Mouse (Mus musculus) MEL-GATA-1-ER (cell line): ENCODE measurements around the gene Llcfc1.
A peak's percentile ranks its signal among the peaks of the same experiment; 100 is the strongest.

Experiments used
- DNase-seq: peaks from one replicate; pipeline ENCODE4 v3.0.0-alpha.2; 2012; ENCODE audit warnings: low read depth; ENCODE audit errors: extremely low read depth

Gene Llcfc1

GRCm38 (mm10) chr6:41684131-41684530 is at the start of gene Llcfc1:
Gene Llcfc1, plus strand, starts transcription at chr6:41684431.
- DNase-seq = no peak

DNA sequence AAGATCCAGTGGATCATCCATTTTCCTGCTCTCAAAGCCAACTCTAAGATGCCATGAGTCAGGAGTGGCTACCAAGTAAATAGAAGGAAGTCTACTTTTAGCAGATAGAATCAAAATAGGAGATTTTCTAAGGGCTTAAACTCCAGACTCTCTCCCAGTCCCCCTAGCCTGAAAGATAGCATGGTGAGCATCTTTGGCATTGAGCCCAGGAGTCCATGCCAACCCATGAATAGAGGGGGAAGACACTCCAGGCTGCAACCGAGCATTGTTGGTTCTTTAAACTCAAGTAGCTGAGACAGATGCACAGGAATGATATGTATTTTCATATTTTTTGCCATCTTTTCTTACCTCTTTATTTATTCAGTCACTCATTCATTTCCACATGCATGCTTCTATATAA is 49.0 kb upstream of the Llcfc1 start:
- DNase-seq = no peak

DNA sequence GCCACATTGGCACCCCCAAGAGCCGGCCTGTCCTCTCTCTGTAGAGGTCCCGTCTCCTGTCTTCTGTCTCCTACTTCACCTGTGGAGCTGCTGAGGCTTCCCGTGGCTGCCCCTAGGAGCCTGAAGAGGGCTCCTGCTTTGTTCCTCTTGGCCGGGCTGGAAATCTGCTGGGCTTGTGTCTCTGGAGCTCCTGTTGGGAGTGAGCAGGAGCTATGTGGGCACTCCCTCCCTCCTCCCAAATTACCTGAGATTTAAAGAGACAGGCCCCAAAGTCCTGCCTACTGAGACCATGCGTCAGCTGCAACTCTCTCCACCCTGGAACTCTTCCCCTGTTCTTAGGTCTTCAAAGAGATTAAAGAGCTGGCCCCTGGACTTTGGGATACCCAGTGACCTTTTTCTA is 48.1 kb upstream of the Llcfc1 start, which contains the start of gene Trpv6:
Trpv6 (minus strand) TSS at position 228 of the 400 bp plus-strand sequence.
- no peak for DNase-seq

DNA sequence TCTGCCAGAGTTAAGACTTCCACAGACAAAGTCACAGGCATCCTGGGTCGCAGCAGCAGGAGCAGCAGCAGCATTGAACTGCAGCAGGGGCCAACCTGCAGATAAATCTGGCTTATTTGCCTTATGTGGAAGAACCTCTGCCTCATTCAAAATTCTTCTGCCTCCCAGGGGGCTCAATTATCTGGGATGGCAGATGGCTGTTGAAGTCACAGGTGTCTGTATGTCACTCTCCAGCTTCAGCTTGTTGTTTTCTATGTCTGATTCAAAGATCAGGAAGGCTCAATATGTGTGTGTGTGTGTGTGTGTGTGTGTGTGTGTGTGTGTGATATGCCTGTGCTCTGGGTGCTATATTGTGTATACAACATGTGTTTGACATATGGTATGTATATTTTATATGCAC is 46.8 kb upstream of the Llcfc1 start:
- no peak for DNase-seq

DNA sequence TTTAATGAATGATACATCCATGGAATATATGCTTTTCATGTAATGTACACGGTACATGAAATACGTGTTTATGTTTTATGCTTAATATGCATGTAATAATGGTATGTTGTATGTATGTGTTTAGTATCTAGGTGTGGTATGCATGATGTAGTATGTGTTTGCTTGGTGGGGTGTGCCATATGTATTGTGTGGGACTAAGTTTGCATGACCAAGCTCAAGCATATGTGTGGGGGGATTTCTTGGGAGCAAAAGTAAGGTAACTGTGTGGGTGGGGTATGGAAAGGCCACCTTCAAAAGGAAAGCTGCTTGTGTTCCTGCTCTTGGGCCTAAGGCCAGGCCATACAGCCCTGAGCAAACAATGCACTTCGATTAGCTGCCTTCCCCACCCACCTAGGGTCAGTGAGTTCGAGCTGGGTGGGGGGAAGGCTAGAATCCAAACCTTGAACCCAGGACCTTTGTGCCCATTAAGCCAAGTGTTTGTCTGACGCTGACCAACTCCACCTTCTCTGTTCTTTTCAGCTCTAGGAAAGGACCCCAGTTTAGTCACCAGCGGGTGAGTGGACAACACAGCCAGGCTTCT is 46.2 kb upstream of the Llcfc1 start:
- DNase-seq = no peak

DNA sequence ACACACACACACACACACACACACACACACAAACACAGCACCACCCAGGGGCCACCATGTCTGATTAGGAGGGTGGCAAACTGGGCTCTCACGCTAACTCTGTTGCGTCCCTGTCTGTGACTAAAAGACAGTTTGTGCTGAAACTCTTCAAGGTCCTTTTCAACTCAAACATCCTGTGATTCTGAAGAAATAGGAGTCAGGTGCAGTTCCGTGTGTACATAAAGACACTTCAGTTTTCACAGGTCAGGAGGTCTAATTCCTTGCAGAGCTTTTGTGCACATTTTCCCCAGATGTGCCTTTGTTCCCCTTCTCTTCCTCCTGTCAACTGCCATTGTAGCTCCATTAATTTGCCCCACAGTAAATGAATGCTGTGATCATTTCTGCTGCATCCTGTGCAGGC is 43.8 kb upstream of the Llcfc1 start:
- no peak for DNase-seq

GRCm38 (mm10) chr6:41641173-41641866 is 42.9 kb upstream of the Llcfc1 start:
- DNase-seq = no peak

- no peak for DNase-seq
These were observed 41.5 kb upstream of the Llcfc1 start for GRCm38 (mm10) chr6:41642765-41643164.

DNA sequence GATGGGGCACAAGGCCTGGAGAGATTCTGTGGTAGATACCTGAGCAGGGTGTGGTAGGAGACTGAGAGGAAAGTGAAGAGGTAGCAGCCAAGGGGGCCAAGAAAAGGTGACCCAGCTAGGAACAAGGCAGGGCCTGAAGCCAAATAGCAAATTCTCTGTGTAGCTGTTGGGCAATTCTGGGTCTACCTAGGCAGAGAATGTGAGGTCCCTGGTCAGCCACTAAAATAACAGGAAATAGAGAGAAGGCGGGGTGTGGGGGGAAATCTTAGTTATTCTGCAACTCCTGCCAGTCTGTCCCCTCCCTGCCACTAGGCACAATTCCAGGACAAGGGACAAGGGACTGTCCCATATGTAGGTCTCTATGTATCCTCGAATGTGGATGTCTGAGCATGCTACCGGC is 41.0 kb upstream of the Llcfc1 start:
- DNase-seq = no peak

DNA sequence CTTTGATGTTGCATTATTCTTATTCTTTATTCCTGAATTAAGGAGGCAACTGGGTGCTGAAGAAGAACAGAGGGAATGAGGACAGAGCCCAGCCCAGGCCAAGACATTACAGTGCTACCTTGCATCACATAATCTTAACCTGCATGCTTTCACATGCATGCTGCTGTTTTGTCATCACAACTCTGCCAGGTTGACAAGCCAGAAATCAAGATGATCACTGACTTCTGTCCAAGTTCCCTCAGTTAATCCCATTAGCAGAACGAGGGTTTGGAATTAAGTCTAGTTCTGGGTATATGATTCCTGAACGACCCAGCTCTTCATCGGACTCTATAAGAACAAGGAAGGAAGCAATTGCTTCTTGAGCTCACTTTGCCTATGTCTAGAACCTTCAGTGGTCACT is 38.0 kb upstream of the Llcfc1 start:
- no peak for DNase-seq

DNA sequence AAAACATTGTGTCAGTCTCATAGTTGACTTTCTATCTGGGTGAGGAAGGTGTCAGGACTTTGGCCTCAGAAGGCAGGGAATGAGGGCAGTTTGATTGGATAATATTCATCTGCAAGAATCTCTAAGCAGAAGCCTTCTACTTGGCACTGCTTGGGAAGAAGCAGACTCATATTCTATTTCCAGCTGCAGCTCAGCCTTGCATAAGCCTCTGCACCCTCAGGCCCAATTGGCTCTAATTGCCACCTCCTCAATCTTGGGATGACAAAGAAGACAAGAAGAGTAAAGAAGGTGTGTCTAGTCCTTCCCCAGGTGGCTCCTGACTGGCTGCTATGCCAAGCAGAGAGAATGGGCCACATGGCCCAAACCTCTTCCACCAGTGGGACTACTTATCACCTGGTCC is 37.6 kb upstream of the Llcfc1 start:
- DNase-seq = no peak

- DNase-seq = peak; percentile 73
These were observed 31.1 kb upstream of the Llcfc1 start for GRCm38 (mm10) chr6:41653173-41653572.

DNA sequence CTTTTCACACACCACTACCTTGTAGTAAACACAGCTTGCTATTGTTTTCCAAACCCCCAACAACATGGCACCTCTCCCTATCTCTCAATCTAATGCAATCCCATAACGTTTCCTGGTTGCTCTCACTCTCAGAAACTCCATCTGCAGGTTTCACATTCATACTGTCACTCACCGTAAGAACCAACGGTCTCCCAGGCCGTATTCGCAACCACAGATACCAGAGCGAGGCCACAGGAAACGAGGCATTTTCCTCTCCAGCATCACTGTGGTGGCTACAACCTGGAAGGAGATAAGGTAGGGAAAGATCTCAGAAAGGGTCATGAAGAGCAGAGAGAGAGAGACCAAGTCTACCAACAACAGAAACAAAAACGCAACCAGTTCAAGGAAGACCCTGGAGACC is 29.6 kb upstream of the Llcfc1 start:
- no peak for DNase-seq

DNA sequence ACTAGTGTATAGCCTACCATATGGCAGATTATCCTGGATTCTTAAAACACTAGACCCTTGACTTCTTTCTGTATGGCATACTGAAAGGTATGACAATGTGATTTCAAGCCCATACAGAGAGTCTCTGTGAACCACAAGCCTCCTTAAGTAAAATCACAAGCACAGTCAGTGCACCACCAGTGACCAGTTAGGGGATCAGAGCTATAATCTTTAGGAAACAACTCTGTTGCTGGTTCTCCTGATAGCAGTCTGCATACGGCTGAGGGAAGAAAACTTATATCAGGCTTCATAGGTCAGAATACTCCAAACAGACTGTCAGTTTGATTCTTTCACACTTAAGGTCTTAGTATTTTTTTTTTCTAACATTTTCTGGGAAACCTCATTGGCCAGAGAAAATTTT is 25.7 kb upstream of the Llcfc1 start:
- DNase-seq = no peak

DNA sequence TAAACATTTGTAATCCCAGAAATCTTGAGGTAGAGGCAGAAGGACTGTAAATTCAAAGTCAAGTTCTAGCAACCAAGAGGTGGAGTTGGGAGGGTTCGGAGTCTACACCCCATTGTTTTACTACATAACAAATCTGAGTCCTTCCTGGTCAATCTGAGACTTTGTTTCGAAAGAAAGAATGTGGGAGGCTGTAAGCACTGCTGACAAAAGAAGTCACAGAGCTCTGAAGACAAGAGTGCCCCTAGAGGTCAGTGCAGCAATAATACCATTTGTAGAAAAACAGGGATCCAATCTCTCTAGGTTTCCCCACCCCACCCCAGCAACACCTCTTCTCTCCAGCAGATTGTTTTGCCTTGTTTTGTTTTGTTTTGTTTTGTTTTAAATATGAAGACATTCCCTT is 21.9 kb upstream of the Llcfc1 start:
- DNase-seq = no peak

DNA sequence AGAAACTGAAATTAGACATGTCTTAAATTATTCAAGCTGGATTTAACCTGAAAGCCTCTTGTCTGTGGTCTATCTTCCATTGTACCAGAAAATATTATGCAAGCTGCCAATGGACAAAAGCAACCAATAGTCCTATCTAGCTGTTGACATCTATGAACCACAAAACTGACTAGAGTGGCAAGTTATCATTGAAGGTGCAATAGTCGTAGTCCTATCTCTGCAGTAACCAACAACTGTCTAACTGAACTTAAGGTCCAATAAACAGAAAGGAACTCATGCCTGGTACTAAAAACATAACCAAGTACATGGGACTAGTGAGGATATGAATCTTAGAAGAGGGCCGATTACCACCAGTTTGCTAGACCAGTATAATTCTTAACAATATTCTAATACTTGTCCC is 7.7 kb upstream of the Llcfc1 start:
- DNase-seq = no peak

DNA sequence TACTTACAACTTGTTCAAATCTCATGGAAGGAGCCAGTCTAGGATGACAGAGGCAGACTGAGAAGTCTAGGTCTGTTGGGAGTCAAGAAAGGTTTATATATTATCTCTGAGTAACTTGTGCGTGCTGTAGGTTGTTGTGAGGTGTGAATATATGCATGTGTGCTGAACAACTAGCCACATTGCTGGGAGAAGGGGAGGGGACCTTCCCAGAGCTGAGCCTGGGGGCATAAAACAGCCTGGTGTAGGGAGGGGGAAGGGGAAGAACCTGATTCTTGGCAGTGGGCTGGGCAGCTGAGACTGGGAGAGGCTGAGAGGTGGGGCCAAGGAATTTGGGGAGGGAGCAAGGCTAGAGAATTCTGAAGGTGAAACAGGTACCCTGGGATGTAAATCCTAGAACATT is 3.6 kb upstream of the Llcfc1 start, which contains the start of gene Trpv5:
Trpv5 (minus strand) TSS at position 101 of the 400 bp plus-strand sequence.
- DNase-seq = no peak

- no peak for DNase-seq
These were observed 2.6 kb upstream of the Llcfc1 start for GRCm38 (mm10) chr6:41681656-41682055.

GRCm38 (mm10) chr6:41684911-41685310 is 680 bp downstream of the Llcfc1 start:
- no peak for DNase-seq

DNA sequence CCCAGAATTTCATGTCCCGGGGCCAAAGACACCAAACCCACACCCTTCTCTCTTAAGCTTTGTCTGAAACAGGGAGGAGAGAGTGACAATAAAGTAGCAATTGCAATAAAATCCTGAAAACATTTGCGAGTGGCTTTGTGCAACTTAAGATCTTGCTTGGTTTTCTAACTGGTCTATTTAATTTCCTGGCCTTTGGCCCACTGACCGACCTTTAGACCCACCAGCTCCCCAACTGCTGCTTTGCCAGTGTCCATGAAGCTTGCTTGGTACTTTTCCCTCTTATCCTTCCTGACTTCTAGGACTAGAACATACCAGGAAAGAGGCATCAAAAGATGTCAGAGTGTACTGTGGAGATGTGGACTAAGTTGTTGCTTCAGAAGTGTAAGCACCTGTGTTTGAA is 1.4 kb downstream of the Llcfc1 start:
- no peak for DNase-seq

- no peak for DNase-seq
These were observed 8.0 kb downstream of the Llcfc1 start for GRCm38 (mm10) chr6:41692200-41692599.

DNA sequence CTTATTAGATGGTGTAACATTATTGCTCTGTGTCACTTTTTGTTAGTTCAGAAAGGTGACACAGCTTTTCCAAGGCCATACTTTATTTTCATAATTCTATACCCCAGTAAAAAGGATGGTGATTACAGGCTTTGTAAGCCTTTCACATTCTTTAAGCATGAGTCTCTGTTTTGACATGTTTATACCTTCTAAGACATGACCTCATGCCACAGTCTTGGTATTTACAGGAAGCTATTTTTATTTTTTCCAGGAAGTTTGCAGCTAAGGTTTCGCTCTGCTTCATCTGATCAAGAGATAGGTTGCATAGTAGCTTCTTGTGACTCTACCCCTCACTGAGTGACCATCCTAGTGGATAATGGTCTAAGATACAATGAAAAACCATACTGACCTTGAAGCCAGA is 10.2 kb downstream of the Llcfc1 start:
- no peak for DNase-seq

DNA sequence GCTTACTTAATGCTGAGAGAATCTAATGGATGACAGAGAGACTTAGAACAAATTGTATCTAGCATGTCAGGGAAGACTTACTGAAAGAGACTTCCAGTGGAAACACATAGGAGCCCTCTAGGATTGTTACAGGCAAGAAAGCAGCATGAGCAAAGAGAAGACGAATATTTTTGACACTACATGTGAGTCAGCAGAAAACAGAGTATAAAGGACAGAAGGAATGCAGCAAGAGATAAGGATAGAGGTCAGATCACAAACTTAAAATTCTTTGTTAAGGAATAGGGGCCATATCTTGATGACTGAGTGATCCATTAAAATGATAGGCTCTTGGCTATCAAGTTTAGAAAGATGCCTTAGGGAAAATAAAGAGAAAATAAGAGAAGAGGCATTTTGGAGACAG is 17.0 kb downstream of the Llcfc1 start:
- DNase-seq = no peak
